Mouse (Mus musculus): Measurements from ENCODE around the gene Plod3.

DNA sequence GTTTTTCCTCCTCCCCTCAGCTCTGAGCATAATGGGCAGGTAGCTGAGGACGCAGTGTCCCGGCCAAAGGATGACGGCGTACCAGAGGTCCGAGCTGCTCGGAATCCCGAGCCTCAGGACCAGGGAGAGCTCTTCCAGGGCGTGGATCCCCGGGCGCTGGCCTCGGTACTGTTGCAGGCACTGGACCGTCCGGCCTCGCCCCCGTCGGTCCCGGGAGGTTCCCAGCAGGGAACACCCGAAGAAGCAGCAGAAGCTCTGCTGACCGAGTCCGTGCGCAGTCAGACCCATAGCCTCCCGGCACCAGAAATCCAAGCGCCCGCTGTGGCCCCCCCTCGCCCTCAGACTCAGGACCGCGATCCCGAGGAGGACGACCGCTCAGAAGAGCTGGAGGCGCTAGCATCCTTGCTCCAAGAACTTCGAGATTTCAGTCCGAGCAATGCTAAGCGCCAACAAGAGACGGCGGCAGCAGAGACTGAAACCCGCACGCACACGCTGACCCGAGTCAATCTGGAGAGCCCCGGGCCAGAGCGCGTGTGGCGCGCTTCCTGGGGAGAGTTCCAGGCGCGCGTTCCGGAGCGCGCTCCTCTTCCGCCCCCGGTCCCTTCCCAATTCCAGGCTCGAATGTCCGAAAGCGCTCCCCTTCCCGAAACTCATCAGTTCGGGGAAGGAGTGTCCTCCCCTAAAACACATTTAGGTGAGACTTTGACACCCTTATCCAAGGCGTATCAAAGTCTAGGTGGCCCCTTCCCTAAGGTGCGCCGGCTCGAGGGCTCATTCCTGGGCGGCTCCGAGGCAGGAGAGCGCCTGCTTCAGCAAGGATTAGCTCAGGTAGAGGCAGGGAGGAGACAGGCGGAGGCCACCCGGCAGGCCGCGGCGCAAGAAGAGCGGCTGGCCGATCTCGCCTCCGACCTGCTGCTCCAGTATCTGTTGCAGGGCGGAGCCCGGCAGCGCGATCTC, 44.5 kb downstream of the Plod3 start:
- TF ChIP-seq ZC3H11A (IDR thresholded peaks at IDR 0.05; ENCODE audit: low read depth, low read length), result no peak
- no peak for TF ChIP-seq MAZ (IDR thresholded peaks at IDR 0.05; ENCODE audit: low read depth, low read length)
- no peak for TF ChIP-seq NELFE (IDR thresholded peaks at IDR 0.05; ENCODE audit: low read depth, low read length)
- no peak; a peak in 1 of 4 replicates for TF ChIP-seq POLR2A (IDR thresholded peaks at IDR 0.05; ENCODE audit: control insufficient read depth in 1 of 2, insufficient read depth in 1 of 2, low read depth in 1 of 2, low read length in 2 of 2, poor library complexity in 1 of 2)
- TF ChIP-seq GATA1 (IDR thresholded peaks at IDR 0.05; ENCODE audit: low read depth, low read length), result no peak
- TF ChIP-seq CTCF (IDR thresholded peaks at IDR 0.05 in 2 of 3, conservative IDR thresholded peaks at IDR 0.05 in 1 of 3; ENCODE audit: control insufficient read depth in 1 of 3, insufficient read depth in 1 of 3, low read depth in 2 of 3, low read length in 3 of 3, poor library complexity in 1 of 3, severe bottlenecking in 1 of 3), result no peak
- TF ChIP-seq ETS1 (IDR thresholded peaks at IDR 0.05; ENCODE audit: low read depth, low read length), result no peak
